Mouse (Mus musculus) heart, embryonic 13.5 days (tissue): Measurements from ENCODE around the gene Gatd1. TPM values are rescaled to one million over a fixed set of nuclear protein-coding genes. Genes with fewer than 3 reads are reported as not detected.

Experiments
- polyA plus RNA-seq: library from polyadenylated mRNA; unstranded; fragments of >200 nt; fragmentation: Nextera tagmentation; extraction: Ambion mirVana; gene quantifications from 2 replicates; pipeline ENCODE4 v1.2.1, GENCODE M21; 2015

Gatd1 gene
- polyA plus RNA-seq, 1 experiment from 2014 or later = 27.0 TPM

Other genes with a start within 250 kb of the Gatd1 start
- gene Rnh1, start 241.3 kb downstream of the Gatd1 start, polyA plus RNA-seq = 92.2 and 102 TPM in 2 replicates
- gene Hras, start 220.1 kb downstream of the Gatd1 start, polyA plus RNA-seq = 67.5 and 90.7 TPM in 2 replicates
- gene Lrrc56, start 220.0 kb downstream of the Gatd1 start, polyA plus RNA-seq = 3.1 and 3.3 TPM in 2 replicates
- gene Lmntd2, start 200.1 kb downstream of the Gatd1 start, polyA plus RNA-seq = 0.56 and 0.72 TPM in 2 replicates
- gene Rassf7, start 198.3 kb downstream of the Gatd1 start, polyA plus RNA-seq = 15.1 and 15.3 TPM in 2 replicates
- gene Phrf1, start 185.4 kb downstream of the Gatd1 start, polyA plus RNA-seq = 43.5 and 46.2 TPM in 2 replicates
- gene Irf7, start 147.7 kb downstream of the Gatd1 start, polyA plus RNA-seq = 3.4 and 4.2 TPM in 2 replicates
- not detected in 2 replicates for gene Cdhr5, start 137.3 kb downstream of the Gatd1 start, polyA plus RNA-seq
- 0.88 and 1.5 TPM in 2 replicates for gene Sct, start 135.0 kb downstream of the Gatd1 start, polyA plus RNA-seq
- 0.05 TPM in 1 of 2 replicates, not detected in the other for gene Drd4, start 122.1 kb downstream of the Gatd1 start, polyA plus RNA-seq
- 35.5 and 37.4 TPM in 2 replicates for gene Deaf1, start 86.4 kb downstream of the Gatd1 start, polyA plus RNA-seq
- 33.2 and 39.9 TPM in 2 replicates for gene Tmem80, start 86.4 kb downstream of the Gatd1 start, polyA plus RNA-seq
- 1.4 TPM in 2 replicates for gene Eps8l2, start 75.3 kb downstream of the Gatd1 start, polyA plus RNA-seq
- 248 and 250 TPM in 2 replicates for gene Taldo1, start 21.9 kb downstream of the Gatd1 start, polyA plus RNA-seq
- 8.1 and 9.8 TPM in 2 replicates for gene Cend1, start 15.4 kb upstream of the Gatd1 start, polyA plus RNA-seq
- 17.3 and 19.1 TPM in 2 replicates for gene Slc25a22, start 23.8 kb upstream of the Gatd1 start, polyA plus RNA-seq
- gene Pidd1, start 29.9 kb upstream of the Gatd1 start, polyA plus RNA-seq = 8.1 and 9.4 TPM in 2 replicates
- gene Rplp2, start 33.2 kb upstream of the Gatd1 start, polyA plus RNA-seq = 871 and 874 TPM in 2 replicates
- 42.6 and 45.7 TPM in 2 replicates for gene Pnpla2, start 41.1 kb upstream of the Gatd1 start, polyA plus RNA-seq
- 20.2 and 23.0 TPM in 2 replicates for gene Cracr2b, start 47.0 kb upstream of the Gatd1 start, polyA plus RNA-seq
- 28.5 and 31.4 TPM in 2 replicates for gene Cd151, start 53.3 kb upstream of the Gatd1 start, polyA plus RNA-seq
- 67.3 and 76.3 TPM in 2 replicates for gene Polr2l, start 61.0 kb upstream of the Gatd1 start, polyA plus RNA-seq
- gene Tspan4, start 61.1 kb upstream of the Gatd1 start, polyA plus RNA-seq = 64.5 and 68.8 TPM in 2 replicates
- gene Chid1, start 125.7 kb upstream of the Gatd1 start, polyA plus RNA-seq = 36.3 TPM in 2 replicates
- gene Ap2a2, start 148.0 kb upstream of the Gatd1 start, polyA plus RNA-seq = 50.8 and 54.8 TPM in 2 replicates
- gene Muc6, start 241.2 kb upstream of the Gatd1 start, polyA plus RNA-seq = 0.11 and 0.23 TPM in 2 replicates